Mouse (Mus musculus) embryonic facial prominence, embryonic 12.5 days (tissue): Measurements from ENCODE around the gene Hoxa5. TPM values are rescaled to one million over a fixed set of nuclear protein-coding genes. Genes with fewer than 3 reads are reported as not detected.

Experiments used
- ATAC-seq: fragments of 200-750 bp; cut with Nextera tagmentation; 2 replicates; pipeline ENCODE4 v1.8.0; 2017; ENCODE audit not compliant: insufficient number of reproducible peaks, insufficient read depth, low FRiP score, low TSS enrichment
- H3K27ac ChIP-seq: fragments of 300-500 bp; sonication (generic); 2 replicates; pipeline ENCODE4 v1.5.1; 2016; ENCODE audit warnings: mild to moderate bottlenecking
- H3K27me3 ChIP-seq: fragments of 300-500 bp; sonication (generic); 2 replicates; pipeline ENCODE4 v1.6.1; 2016; ENCODE audit warnings: mild to moderate bottlenecking, moderate library complexity
- H3K36me3 ChIP-seq: fragments of 300-500 bp; sonication (generic); 2 replicates; pipeline ENCODE4 v1.6.1; 2016; ENCODE audit warnings: mild to moderate bottlenecking
- H3K4me1 ChIP-seq: fragments of 300-500 bp; sonication (generic); 2 replicates; pipeline ENCODE4 v1.6.1; 2016
- H3K4me2 ChIP-seq: fragments of 300-500 bp; sonication (generic); replicated peaks from 2 replicates; pipeline ENCODE4 v1.6.1; 2016; ENCODE audit warnings: mild to moderate bottlenecking, moderate library complexity
- H3K4me3 ChIP-seq: fragments of 300-500 bp; sonication (generic); 2 replicates; pipeline ENCODE4 v1.5.1; 2016; ENCODE audit warnings: mild to moderate bottlenecking
- H3K9ac ChIP-seq: fragments of 300-500 bp; sonication (generic); 2 replicates; pipeline ENCODE4 v1.6.1; 2016; ENCODE audit warnings: mild to moderate bottlenecking, moderate library complexity
- H3K9me3 ChIP-seq: fragments of 300-500 bp; sonication (generic); 2 replicates; pipeline ENCODE4 v1.6.1; 2016; ENCODE audit warnings: mild to moderate bottlenecking, moderate library complexity
- WGBS: fragments of 180-500 bp; shearing (Covaris S2); methylation state at CpG from one replicate; pipeline ENCODE4 v1.1.7; 2016; 5-methylcytosine and 5-hydroxymethylcytosine counted together
- polyA plus RNA-seq: library from polyadenylated mRNA; unstranded; fragments of >200 nt; fragmentation: Nextera tagmentation; extraction: Ambion mirVana; gene quantifications from 2 replicates; pipeline ENCODE4 v1.2.1, GENCODE M21; 2016

Hoxa5 gene
- polyA plus RNA-seq, 1 experiment from 2014 or later = 0.33 TPM

DNA sequence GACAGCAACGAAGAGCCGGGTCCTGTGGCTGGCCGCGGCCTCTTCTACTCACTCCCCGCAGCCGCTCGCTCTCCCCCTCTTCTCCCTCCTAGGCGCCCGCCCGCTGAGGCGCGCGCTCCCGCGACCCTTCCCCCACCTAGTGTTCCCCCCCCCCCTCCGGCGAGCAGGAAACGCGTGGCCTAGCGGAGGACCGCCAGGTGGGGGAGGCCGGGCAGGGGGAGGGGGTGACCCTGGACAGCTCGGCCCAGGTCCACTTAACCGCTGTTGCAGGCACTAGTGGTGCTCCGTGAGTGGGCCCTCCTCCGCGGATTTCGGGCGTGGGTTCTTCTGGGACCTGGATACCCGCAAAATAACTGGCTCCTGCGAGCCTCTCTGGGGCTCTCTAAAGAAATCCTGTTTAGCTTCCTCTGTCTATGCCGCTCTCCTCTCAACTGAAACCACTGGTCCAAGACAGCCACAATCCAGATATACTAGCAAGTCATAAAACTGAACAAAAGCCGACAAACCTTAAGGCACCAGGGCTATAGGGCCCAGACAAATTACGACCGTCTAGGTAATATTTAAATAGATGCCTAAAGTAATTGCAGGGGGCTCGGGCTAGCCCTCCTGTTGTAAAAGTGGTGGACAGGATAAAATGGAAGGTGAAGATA is 26.3 kb upstream of the Hoxa5 start, which contains the start of gene Hoxa9:
Gene Hoxa9 (minus strand): TSS at position 574 of the 650 bp plus-strand sequence.
- Histone ChIP-seq H3K9me3 (no peaks in the 10 kb centered on the region), H3K4me3 (no peak within 1 kb of the TSS), H3K4me1 (no peaks in the 10 kb centered on the region), H3K27ac (no peak within 1 kb of the TSS), H3K9ac (no peak within 1 kb of the TSS), H3K36me3 (no peaks in the 10 kb centered on the region), H3K4me2 (no peak within 1 kb of the TSS), H3K27me3 (peaks cover 93% of the 10 kb centered on the region)
- under 1% methylated on average over 26 of the region's 36 CpGs for WGBS
- ATAC-seq = no peak

- no peak overlapping the region for H3K9ac ChIP-seq
- H3K4me3 ChIP-seq = no peak overlapping the region
These were observed 25.4 kb upstream of the Hoxa5 start for GRCm38 (mm10) chr6:52229558-52230416.

GRCm38 (mm10) chr6:52228475-52229465 is 24.4 kb upstream of the Hoxa5 start:
- Histone ChIP-seq H3K27ac (no peak overlapping the region), H3K4me2 (no peak overlapping the region), H3K36me3 (no peaks in the 10 kb centered on the region), H3K4me1 (no peaks in the 10 kb centered on the region), H3K27me3 (peaks cover 93% of the 10 kb centered on the region), H3K9ac (no peak overlapping the region), H3K4me3 (no peak overlapping the region), H3K9me3 (no peaks in the 10 kb centered on the region)
- no peak for ATAC-seq
- WGBS = 1% methylated on average over 38 of the region's 38 CpGs

More at GRCm38 (mm10) chr6:52229558-52230416, 25.4 kb upstream of the Hoxa5 start:
- peaks cover 93% of the 10 kb centered on the region for H3K27me3 ChIP-seq
- no peaks in the 10 kb centered on the region for H3K9me3 ChIP-seq
- no peak for ATAC-seq
- 2% methylated on average over 42 of the region's 44 CpGs for WGBS
- H3K27ac ChIP-seq = no peak overlapping the region
- no peak overlapping the region for H3K4me2 ChIP-seq
- no peaks in the 10 kb centered on the region for H3K36me3 ChIP-seq
- no peaks in the 10 kb centered on the region for H3K4me1 ChIP-seq

- no peak for ATAC-seq
- 2% methylated on average over 11 of the region's 11 CpGs for WGBS
- H3K4me3 ChIP-seq = no peak overlapping the region
- peaks cover 93% of the 10 kb centered on the region for H3K27me3 ChIP-seq
- H3K9ac ChIP-seq = no peak overlapping the region
- no peaks in the 10 kb centered on the region for H3K9me3 ChIP-seq
- H3K4me1 ChIP-seq = no peaks in the 10 kb centered on the region
- no peak overlapping the region for H3K27ac ChIP-seq
- no peaks in the 10 kb centered on the region for H3K36me3 ChIP-seq
- no peak overlapping the region for H3K4me2 ChIP-seq
These were observed 23.3 kb upstream of the Hoxa5 start for GRCm38 (mm10) chr6:52227470-52228222.

DNA sequence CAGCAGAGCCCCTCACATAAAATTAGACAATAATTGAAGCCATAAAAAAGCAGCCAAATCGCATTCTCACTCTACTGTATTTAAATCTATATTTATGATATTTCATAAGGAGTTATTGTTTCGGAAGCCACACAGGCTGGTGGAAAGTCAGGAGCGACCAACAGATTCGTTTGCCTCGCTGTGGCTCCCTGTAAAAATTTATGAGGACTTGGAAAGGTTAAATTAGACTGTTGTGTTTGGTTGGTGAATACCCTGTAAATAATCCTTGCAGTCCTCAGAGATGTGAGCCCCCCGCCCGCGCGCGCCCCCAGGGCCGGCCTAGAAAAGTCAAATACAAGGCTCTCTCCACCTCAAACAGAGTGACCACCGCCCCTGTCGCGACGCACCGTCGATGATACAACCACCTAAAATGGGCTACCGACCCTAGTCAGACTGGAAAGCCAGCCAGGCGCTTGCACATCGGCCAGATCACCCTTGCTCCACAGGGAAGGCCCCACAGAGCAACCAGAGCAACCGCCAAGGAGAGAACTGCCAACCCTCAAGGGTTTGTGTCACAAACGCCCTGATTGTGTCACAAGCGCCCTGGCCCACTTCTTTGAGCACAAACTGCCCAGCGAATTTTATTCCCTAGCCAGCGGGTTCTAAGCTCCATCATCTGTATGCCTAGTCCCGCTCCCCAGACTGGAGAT is 22.3 kb upstream of the Hoxa5 start:
- 3% methylated on average over 26 of the region's 26 CpGs for WGBS
- no peak for ATAC-seq
- no peak overlapping the region for H3K27ac ChIP-seq
- no peak overlapping the region for H3K9ac ChIP-seq
- no peaks in the 10 kb centered on the region for H3K4me1 ChIP-seq
- peaks cover 93% of the 10 kb centered on the region for H3K27me3 ChIP-seq
- no peaks in the 10 kb centered on the region for H3K36me3 ChIP-seq
- no peak overlapping the region for H3K4me2 ChIP-seq
- no peak overlapping the region for H3K4me3 ChIP-seq
- H3K9me3 ChIP-seq = no peaks in the 10 kb centered on the region

DNA sequence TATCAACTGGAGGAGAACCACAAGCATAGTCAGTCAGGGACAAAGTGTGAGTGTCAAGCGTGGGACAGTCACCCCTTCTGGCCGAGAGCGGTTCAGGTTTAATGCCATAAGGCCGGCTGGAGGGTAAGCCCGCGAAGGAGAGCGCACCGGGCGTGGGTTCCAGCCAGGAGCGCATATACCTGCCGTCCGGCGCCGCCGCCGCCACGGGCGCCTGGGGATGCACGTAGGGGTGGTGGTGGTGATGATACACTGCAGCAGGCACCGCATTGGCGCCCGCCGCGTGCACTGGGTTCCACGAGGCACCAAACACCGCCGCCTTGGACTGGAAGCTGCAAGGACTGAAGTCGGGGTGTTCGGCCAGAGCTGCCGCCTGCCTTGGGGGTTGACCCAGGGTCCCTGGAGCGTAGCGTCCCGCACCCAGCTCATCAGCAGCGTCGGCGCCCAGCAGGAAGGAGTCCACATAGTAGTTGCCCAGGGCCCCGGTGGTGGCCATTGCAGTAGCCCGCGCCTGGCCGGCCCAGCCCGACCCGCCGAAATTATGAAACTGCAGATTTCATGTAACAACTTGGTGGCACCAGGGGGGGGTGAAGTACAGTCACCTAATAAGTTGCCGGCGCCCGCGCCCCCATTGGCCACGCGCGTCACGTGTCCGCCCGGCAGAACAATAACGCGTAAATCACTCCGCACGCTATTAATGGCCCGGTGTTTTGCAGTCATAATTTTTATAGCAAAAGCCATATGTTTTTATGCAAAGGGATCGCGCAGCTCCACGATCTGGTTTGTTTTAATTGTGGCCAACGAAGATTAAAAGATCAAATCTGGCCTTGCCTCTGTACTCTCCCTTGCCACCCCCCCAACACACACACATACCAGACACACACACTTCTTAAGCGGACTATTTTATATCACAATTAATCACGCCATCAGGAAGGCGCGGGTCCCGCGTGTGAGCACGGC is 21.5 kb upstream of the Hoxa5 start:
- H3K4me2 ChIP-seq = no peak overlapping the region
- H3K27me3 ChIP-seq = peaks cover 97% of the 10 kb centered on the region
- H3K9ac ChIP-seq = no peak overlapping the region
- WGBS = 3% methylated on average over 69 of the region's 69 CpGs
- ATAC-seq = no peak
- no peaks in the 10 kb centered on the region for H3K4me1 ChIP-seq
- H3K27ac ChIP-seq = no peak overlapping the region
- no peak overlapping the region for H3K4me3 ChIP-seq
- no peaks in the 10 kb centered on the region for H3K36me3 ChIP-seq
- no peaks in the 10 kb centered on the region for H3K9me3 ChIP-seq

DNA sequence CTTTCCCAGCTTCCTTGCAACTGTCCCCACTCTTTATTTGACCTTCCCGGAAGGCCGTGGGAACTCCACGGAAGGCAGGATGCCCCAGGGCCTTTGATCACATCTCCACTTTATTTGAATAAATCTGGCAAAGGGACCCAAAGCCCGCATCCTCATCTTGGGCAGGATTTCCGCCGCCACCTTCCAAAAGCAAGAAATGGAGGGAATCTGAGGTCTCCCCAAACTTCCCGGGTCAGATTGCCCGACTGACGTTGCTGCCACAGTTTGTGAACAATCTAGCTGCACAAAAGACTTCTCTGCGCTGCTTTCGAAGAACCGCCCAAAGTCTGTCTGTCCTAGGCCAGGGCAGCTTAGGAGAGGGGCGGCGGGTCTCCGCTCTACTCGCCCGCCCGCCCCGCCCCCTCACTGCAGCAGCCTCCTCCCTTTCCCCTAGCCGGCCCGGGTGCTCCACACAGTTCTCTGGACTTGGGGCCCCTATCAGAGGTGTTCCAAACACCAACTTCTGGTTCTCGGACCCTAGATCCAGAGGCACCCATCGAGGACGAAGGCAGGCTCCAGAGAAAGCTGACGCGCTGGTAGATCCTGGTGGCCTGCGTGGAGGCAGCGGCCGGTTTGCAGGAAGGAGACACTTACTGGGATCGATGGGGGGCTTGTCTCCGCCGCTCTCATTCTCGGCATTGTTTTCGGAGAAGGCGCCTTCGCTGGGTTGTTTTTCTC is 20.7 kb upstream of the Hoxa5 start:
- Histone ChIP-seq H3K36me3 (no peaks in the 10 kb centered on the region), H3K4me1 (no peaks in the 10 kb centered on the region), H3K9ac (no peak overlapping the region), H3K4me2 (no peak overlapping the region), H3K27ac (no peak overlapping the region), H3K9me3 (no peaks in the 10 kb centered on the region), H3K27me3 (peaks cover 95% of the 10 kb centered on the region), H3K4me3 (no peak overlapping the region)
- no peak for ATAC-seq
- 1% methylated on average over 36 of the region's 36 CpGs for WGBS

- WGBS = 1% methylated on average over 24 of the region's 24 CpGs
- Histone ChIP-seq H3K36me3 (no peaks in the 10 kb centered on the region), H3K27ac (no peak overlapping the region), H3K9ac (no peak overlapping the region), H3K9me3 (no peaks in the 10 kb centered on the region), H3K4me1 (no peaks in the 10 kb centered on the region), H3K4me3 (no peak overlapping the region), H3K4me2 (no peak overlapping the region), H3K27me3 (peaks cover 95% of the 10 kb centered on the region)
- ATAC-seq = no peak
These were observed 19.8 kb upstream of the Hoxa5 start for GRCm38 (mm10) chr6:52223939-52224760.

GRCm38 (mm10) chr6:52222729-52223128 is 18.3 kb upstream of the Hoxa5 start:
- ATAC-seq = no peak
- no peak overlapping the region for H3K4me2 ChIP-seq
- WGBS = 8% methylated on average over 13 of the region's 13 CpGs
- no peaks in the 10 kb centered on the region for H3K36me3 ChIP-seq
- H3K9ac ChIP-seq = no peak overlapping the region
- H3K4me1 ChIP-seq = no peaks in the 10 kb centered on the region
- H3K9me3 ChIP-seq = no peaks in the 10 kb centered on the region
- no peak overlapping the region for H3K4me3 ChIP-seq
- H3K27ac ChIP-seq = no peak overlapping the region
- H3K27me3 ChIP-seq = peaks cover 98% of the 10 kb centered on the region
